Mouse (Mus musculus) lung, postnatal 0 days (tissue): ENCODE measurements at regions not wholly inside any gene's neighbourhood (a gene's known extent, or its start where the extent isn't known, plus 50 kb on each side); places are given as distances from the start of the nearest gene placed in this dataset.
"Not testable (repeated sequence)": the region's sequence is repeated elsewhere in the genome, so short reads cannot be mapped to it uniquely, and the experiment has no call there.

Source experiments
- CTCF ChIP-seq: IDR thresholded peaks from 2 replicates; pipeline ENCODE4 v1.5.1; 2016; ENCODE audit warnings: antibody characterized with exemption, mild to moderate bottlenecking
- EP300 ChIP-seq: IDR thresholded peaks from 2 replicates; pipeline ENCODE4 v1.6.1; 2016; ENCODE audit warnings: antibody characterized with exemption, mild to moderate bottlenecking, control low read depth

GRCm38 (mm10) chr10:62031986-62032385 is 53.1 kb upstream of the Col13a1 start:
- TF ChIP-seq CTCF, EP300: not testable (repeated sequence)
